Mouse (Mus musculus): ENCODE data around the gene Nutm1. TPM values are rescaled to one million over a fixed set of nuclear protein-coding genes. Genes with fewer than 3 reads are reported as not detected.

The Nutm1 gene
- polyA plus RNA-seq, 1 experiment from 2014 or later: not detected

DNA sequence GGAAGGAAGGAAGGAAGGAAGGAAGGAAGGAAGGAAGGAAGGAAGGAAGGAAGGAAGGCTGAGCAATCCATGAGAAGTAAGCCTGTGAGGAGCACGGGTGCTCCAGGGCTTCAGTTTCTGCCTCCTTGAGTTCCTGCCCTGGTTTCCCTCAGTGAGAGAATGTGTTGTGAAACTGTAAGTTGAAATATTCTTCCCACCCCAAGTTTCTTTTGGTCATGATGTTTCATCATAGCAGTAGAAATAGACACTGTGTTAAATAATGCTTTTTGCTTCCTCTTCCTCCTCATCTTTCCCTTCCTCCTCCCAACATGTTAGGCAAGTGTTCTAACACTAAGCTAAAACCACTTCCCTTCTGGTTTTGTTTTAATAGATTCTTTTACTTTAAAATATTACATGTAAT is 26.5 kb downstream of the Nutm1 start:
- Histone ChIP-seq H3K9me3 (ENCODE audit: control insufficient read depth, low read depth, low read length) (no peaks in the 10 kb centered on the region), H3K4me1 (ENCODE audit: control insufficient read depth, insufficient read depth, low read length) (no peaks in the 10 kb centered on the region), H3K9ac (replicated peaks; ENCODE audit: low read depth, low read length) (no peak overlapping the region), H3K27ac (ENCODE audit: low read length) (no peak overlapping the region), H3K27me3 (ENCODE audit: control insufficient read depth, insufficient read depth, low read length) (no peaks in the 10 kb centered on the region), H3K4me3 (ENCODE audit: low read depth, low read length) (no peak overlapping the region), H3K4me2 (replicated peaks; ENCODE audit: low read depth, low read length) (no peak overlapping the region), H3K36me3 (ENCODE audit: control insufficient read depth, insufficient read depth, low read length) (no peaks in the 10 kb centered on the region)
- 84% methylated on average over 1 of the region's 1 CpGs for WGBS
- no peak for ATAC-seq (ENCODE audit: insufficient number of reproducible peaks, insufficient read depth, low FRiP score, low read depth)

DNA sequence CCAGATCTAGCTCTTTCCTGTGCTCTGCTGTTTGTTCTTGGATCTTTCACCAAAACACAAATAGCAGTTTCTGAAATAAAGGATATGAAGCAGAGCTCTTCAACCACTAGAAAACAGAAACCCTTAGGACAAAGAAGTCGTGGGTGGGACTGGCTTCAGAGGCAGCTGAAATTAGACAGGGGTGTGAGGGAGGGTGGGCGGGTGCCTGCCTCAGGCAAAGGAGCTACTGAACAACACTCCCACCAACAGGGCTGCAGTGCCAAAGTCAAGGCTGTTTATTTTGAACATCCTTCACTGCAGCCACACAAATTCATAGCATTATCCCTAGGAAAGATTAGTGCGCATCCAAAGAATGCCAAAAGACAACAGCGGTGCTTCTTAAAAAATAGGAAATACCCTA is 34.7 kb downstream of the Nutm1 start:
- no peaks in the 10 kb centered on the region for H3K9me3 ChIP-seq (ENCODE audit: control insufficient read depth, low read depth, low read length)
- 51% methylated on average over 4 of the region's 4 CpGs for WGBS
- ATAC-seq (ENCODE audit: insufficient number of reproducible peaks, insufficient read depth, low FRiP score, low read depth): no peak
- H3K27ac ChIP-seq (ENCODE audit: low read length): no peak overlapping the region
- H3K4me2 ChIP-seq (replicated peaks; ENCODE audit: low read depth, low read length): no peak overlapping the region
- no peak overlapping the region for H3K4me3 ChIP-seq (ENCODE audit: low read depth, low read length)
- no peak overlapping the region for H3K9ac ChIP-seq (replicated peaks; ENCODE audit: low read depth, low read length)
- H3K36me3 ChIP-seq (ENCODE audit: control insufficient read depth, insufficient read depth, low read length): no peaks in the 10 kb centered on the region
- H3K27me3 ChIP-seq (ENCODE audit: control insufficient read depth, insufficient read depth, low read length): no peaks in the 10 kb centered on the region
- no peaks in the 10 kb centered on the region for H3K4me1 ChIP-seq (ENCODE audit: control insufficient read depth, insufficient read depth, low read length)

DNA sequence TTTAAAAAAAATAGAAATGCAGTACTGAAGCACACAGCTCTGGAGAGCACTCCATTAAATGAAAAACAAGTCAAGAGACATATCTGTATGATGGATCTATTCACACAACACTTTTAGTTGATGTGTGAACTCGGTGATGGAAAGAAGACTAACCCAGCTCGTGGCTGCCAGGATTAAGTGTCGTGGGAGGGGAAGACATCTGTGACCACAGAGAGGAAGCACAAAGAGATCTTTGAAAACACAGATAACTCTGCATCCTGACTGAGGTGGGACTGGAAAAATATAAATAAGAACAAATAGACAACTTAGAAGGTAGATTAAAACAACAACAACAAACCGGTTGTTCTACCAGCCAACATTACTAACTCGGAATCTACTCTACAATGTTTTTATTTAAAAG is 36.5 kb downstream of the Nutm1 start:
- H3K4me2 ChIP-seq (replicated peaks; ENCODE audit: low read depth, low read length): no peak overlapping the region
- no peaks in the 10 kb centered on the region for H3K36me3 ChIP-seq (ENCODE audit: control insufficient read depth, insufficient read depth, low read length)
- H3K9ac ChIP-seq (replicated peaks; ENCODE audit: low read depth, low read length): no peak overlapping the region
- no peaks in the 10 kb centered on the region for H3K9me3 ChIP-seq (ENCODE audit: control insufficient read depth, low read depth, low read length)
- no peaks in the 10 kb centered on the region for H3K27me3 ChIP-seq (ENCODE audit: control insufficient read depth, insufficient read depth, low read length)
- WGBS: 62% methylated on average over 5 of the region's 5 CpGs
- H3K4me3 ChIP-seq (ENCODE audit: low read depth, low read length): no peak overlapping the region
- no peaks in the 10 kb centered on the region for H3K4me1 ChIP-seq (ENCODE audit: control insufficient read depth, insufficient read depth, low read length)
- ATAC-seq (ENCODE audit: insufficient number of reproducible peaks, insufficient read depth, low FRiP score, low read depth): no peak
- H3K27ac ChIP-seq (ENCODE audit: low read length): no peak overlapping the region

DNA sequence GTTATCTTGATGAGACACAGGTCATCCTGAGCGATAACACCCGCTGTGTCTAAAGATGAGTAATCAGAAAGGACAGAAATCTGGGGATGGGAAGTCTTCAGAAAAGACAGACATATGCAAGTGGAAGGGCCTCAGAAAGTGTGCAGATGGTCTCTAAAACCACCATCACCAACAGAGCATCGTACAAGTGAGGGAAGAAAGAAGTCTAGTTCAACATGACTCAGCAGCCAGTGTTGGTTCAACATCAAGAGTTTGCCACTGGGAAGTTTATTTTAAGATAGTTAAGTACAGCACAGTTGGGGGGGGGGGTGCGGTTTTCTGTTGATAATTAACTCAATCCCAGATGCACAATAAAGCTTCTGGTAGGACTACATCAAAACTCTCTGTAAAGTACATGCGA is 38.2 kb downstream of the Nutm1 start:
- no peak for ATAC-seq (ENCODE audit: insufficient number of reproducible peaks, insufficient read depth, low FRiP score, low read depth)
- H3K27ac ChIP-seq (ENCODE audit: low read length): no peak overlapping the region
- no peak overlapping the region for H3K4me3 ChIP-seq (ENCODE audit: low read depth, low read length)
- no peaks in the 10 kb centered on the region for H3K27me3 ChIP-seq (ENCODE audit: control insufficient read depth, insufficient read depth, low read length)
- no peaks in the 10 kb centered on the region for H3K36me3 ChIP-seq (ENCODE audit: control insufficient read depth, insufficient read depth, low read length)
- H3K9ac ChIP-seq (replicated peaks; ENCODE audit: low read depth, low read length): no peak overlapping the region
- H3K9me3 ChIP-seq (ENCODE audit: control insufficient read depth, low read depth, low read length): no peaks in the 10 kb centered on the region
- H3K4me1 ChIP-seq (ENCODE audit: control insufficient read depth, insufficient read depth, low read length): no peaks in the 10 kb centered on the region
- 86% methylated on average over 5 of the region's 5 CpGs for WGBS
- no peak overlapping the region for H3K4me2 ChIP-seq (replicated peaks; ENCODE audit: low read depth, low read length)

DNA sequence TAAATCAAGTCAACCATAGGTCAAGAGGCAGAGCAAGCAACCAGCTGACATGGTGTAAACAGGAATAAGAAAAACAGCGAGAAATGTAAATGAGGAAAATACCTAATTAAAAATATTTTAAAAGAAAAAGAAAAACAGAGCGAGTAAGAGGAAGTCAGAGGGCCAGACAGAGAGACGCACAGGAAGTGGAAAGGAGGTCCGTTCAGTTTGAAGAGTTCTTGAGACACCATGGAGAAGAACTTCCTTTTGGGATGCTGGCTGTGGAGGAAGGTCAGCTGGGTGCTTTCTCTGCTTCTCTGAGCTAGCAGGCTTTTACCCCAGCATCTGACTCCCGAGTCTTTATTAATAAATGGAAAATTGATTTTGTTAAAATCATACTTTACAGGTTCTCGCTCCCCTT is 41.5 kb downstream of the Nutm1 start:
- Histone ChIP-seq H3K4me3 (ENCODE audit: low read depth, low read length) (no peak overlapping the region), H3K36me3 (ENCODE audit: control insufficient read depth, insufficient read depth, low read length) (no peaks in the 10 kb centered on the region), H3K9me3 (ENCODE audit: control insufficient read depth, low read depth, low read length) (no peaks in the 10 kb centered on the region), H3K4me2 (replicated peaks; ENCODE audit: low read depth, low read length) (no peak overlapping the region), H3K4me1 (ENCODE audit: control insufficient read depth, insufficient read depth, low read length) (no peaks in the 10 kb centered on the region), H3K27me3 (ENCODE audit: control insufficient read depth, insufficient read depth, low read length) (no peaks in the 10 kb centered on the region), H3K27ac (ENCODE audit: low read length) (no peak overlapping the region), H3K9ac (replicated peaks; ENCODE audit: low read depth, low read length) (no peak overlapping the region)
- WGBS: 70% methylated on average over 6 of the region's 6 CpGs
- no peak for ATAC-seq (ENCODE audit: insufficient number of reproducible peaks, insufficient read depth, low FRiP score, low read depth)

DNA sequence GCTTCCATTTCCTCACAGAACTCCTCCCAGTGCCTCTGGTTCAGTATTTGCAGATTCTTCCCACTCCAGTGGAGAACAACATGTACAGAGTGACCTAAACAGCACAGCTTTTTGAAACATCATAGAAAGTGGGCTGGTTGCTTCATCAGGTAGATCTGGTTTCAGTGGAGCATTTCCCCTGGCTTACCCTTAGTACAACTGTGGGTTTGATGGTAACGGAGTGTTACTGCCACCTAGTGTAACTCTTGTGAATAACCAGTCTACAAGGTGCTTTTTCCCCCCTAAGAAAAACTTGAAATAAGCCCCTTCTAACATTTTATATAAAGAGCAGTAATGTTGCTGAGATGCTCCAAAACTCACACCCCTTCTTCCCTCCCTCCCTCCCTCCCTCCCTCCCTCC is 43.1 kb downstream of the Nutm1 start:
- H3K27me3 ChIP-seq (ENCODE audit: control insufficient read depth, insufficient read depth, low read length): no peaks in the 10 kb centered on the region
- no peaks in the 10 kb centered on the region for H3K36me3 ChIP-seq (ENCODE audit: control insufficient read depth, insufficient read depth, low read length)
- no peak overlapping the region for H3K4me2 ChIP-seq (replicated peaks; ENCODE audit: low read depth, low read length)
- H3K27ac ChIP-seq (ENCODE audit: low read length): no peak overlapping the region
- no peaks in the 10 kb centered on the region for H3K9me3 ChIP-seq (ENCODE audit: control insufficient read depth, low read depth, low read length)
- H3K4me3 ChIP-seq (ENCODE audit: low read depth, low read length): no peak overlapping the region
- H3K4me1 ChIP-seq (ENCODE audit: control insufficient read depth, insufficient read depth, low read length): no peaks in the 10 kb centered on the region
- no peak overlapping the region for H3K9ac ChIP-seq (replicated peaks; ENCODE audit: low read depth, low read length)
- WGBS: 9% methylated on average over 1 of the region's 1 CpGs
- ATAC-seq (ENCODE audit: insufficient number of reproducible peaks, insufficient read depth, low FRiP score, low read depth): no peak

DNA sequence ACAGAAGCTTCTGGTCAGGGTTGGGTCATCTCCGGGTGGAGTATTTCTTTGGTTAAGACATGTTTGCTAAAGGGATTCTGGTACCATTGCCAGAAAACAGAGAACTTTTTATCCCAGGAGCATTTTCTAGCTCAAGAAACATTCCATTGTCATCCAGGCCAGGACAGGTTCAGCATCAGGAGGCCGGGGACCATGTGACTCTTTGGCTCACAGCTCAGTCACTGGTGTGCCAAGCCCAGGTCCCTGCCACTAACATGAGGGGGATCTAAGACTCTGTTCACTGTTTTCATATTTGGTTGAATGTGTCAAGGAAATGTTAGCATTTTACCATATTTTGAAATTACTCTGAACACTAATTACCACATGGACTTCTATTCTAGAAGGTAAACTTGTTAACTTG is 48.4 kb downstream of the Nutm1 start:
- Histone ChIP-seq H3K4me2 (replicated peaks; ENCODE audit: low read depth, low read length) (no peak overlapping the region), H3K9me3 (ENCODE audit: control insufficient read depth, low read depth, low read length) (no peaks in the 10 kb centered on the region), H3K4me3 (ENCODE audit: low read depth, low read length) (no peak overlapping the region), H3K9ac (replicated peaks; ENCODE audit: low read depth, low read length) (no peak overlapping the region), H3K36me3 (ENCODE audit: control insufficient read depth, insufficient read depth, low read length) (no peaks in the 10 kb centered on the region), H3K27me3 (ENCODE audit: control insufficient read depth, insufficient read depth, low read length) (no peaks in the 10 kb centered on the region), H3K4me1 (ENCODE audit: control insufficient read depth, insufficient read depth, low read length) (no peaks in the 10 kb centered on the region), H3K27ac (ENCODE audit: low read length) (no peak overlapping the region)
- 81% methylated on average over 2 of the region's 2 CpGs for WGBS
- ATAC-seq (ENCODE audit: insufficient number of reproducible peaks, insufficient read depth, low FRiP score, low read depth): no peak

DNA sequence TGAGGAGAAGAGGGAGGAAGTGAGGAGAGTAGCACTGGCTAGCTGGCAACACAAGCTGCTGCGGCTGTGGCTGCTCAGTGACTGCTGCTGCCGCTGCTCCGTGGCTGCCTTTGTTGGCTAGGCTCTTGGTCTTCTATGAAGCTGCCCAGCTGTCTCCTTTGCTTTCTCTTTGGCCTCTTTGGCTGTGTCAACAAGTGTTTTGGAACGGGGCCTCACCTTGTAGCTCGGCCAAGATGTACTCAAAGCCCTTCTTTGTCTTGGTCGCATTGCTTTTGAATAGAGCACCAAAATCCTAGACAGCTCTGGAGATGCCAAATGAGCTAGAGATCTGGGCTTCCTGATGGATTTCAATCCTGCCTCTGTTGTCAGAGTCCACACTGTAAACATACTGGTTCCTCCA is 48.9 kb downstream of the Nutm1 start:
- ATAC-seq (ENCODE audit: insufficient number of reproducible peaks, insufficient read depth, low FRiP score, low read depth): no peak
- no peaks in the 10 kb centered on the region for H3K27me3 ChIP-seq (ENCODE audit: control insufficient read depth, insufficient read depth, low read length)
- no peaks in the 10 kb centered on the region for H3K9me3 ChIP-seq (ENCODE audit: control insufficient read depth, low read depth, low read length)
- no peak overlapping the region for H3K9ac ChIP-seq (replicated peaks; ENCODE audit: low read depth, low read length)
- no peak overlapping the region for H3K4me3 ChIP-seq (ENCODE audit: low read depth, low read length)
- H3K4me1 ChIP-seq (ENCODE audit: control insufficient read depth, insufficient read depth, low read length): no peaks in the 10 kb centered on the region
- no peak overlapping the region for H3K27ac ChIP-seq (ENCODE audit: low read length)
- no peak overlapping the region for H3K4me2 ChIP-seq (replicated peaks; ENCODE audit: low read depth, low read length)
- 69% methylated on average over 6 of the region's 6 CpGs for WGBS
- no peaks in the 10 kb centered on the region for H3K36me3 ChIP-seq (ENCODE audit: control insufficient read depth, insufficient read depth, low read length)

DNA sequence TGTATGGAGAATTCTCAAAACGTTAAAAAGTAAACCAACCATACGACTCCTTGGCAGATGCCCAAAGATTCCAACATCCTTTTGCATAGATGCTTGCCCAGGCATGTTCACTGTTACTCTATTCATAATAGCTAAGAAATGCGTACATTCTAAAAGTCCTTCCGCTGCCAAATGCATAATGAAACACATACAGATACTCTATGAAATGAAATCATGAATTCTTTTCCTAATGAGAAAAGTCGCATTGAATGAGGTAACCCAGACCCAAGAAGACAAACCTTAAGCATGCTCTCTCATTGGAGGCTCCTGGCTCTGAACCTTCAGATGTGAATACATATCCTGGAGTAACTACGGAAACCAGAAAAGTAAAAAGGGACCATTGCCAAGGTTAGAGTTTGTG is 56.0 kb downstream of the Nutm1 start:
- no peak for ATAC-seq (ENCODE audit: insufficient number of reproducible peaks, insufficient read depth, low FRiP score, low read depth)
- no peaks in the 10 kb centered on the region for H3K4me1 ChIP-seq (ENCODE audit: control insufficient read depth, insufficient read depth, low read length)
- WGBS: 47% methylated on average over 6 of the region's 6 CpGs

More for the DNA sequence above, 56.0 kb downstream of the Nutm1 start:
- H3K9me3 ChIP-seq (ENCODE audit: control insufficient read depth, low read depth, low read length): no peaks in the 10 kb centered on the region
- H3K9ac ChIP-seq (replicated peaks; ENCODE audit: low read depth, low read length): no peak overlapping the region
- no peak overlapping the region for H3K4me2 ChIP-seq (replicated peaks; ENCODE audit: low read depth, low read length)
- no peaks in the 10 kb centered on the region for H3K27me3 ChIP-seq (ENCODE audit: control insufficient read depth, insufficient read depth, low read length)
- no peaks in the 10 kb centered on the region for H3K36me3 ChIP-seq (ENCODE audit: control insufficient read depth, insufficient read depth, low read length)
- no peak overlapping the region for H3K4me3 ChIP-seq (ENCODE audit: low read depth, low read length)
- no peak overlapping the region for H3K27ac ChIP-seq (ENCODE audit: low read length)
